Mouse (Mus musculus) lung, embryonic 14.5 days (tissue): ENCODE measurements around the gene Zfp335. TPM values are rescaled to one million over a fixed set of nuclear protein-coding genes. Genes with fewer than 3 reads are reported as not detected.

Source experiments
- ATAC-seq: fragments of 200-750 bp; cut with Nextera tagmentation; 2 replicates; pipeline ENCODE4 v1.8.0; 2017; ENCODE audit warnings: mild to moderate bottlenecking, moderate TSS enrichment, moderate library complexity; ENCODE audit not compliant: insufficient read depth
- DNase-seq: peaks from one replicate; pipeline ENCODE4 v3.0.0-alpha.2; 2015
- H3K27ac ChIP-seq: fragments of 300-500 bp; sonication (generic); 2 replicates; pipeline ENCODE4 v1.5.1; 2014; ENCODE audit warnings: low read depth, mild to moderate bottlenecking, moderate library complexity
- H3K27me3 ChIP-seq: fragments of 300-500 bp; sonication (generic); 2 replicates; pipeline ENCODE4 v1.6.1; 2014; ENCODE audit warnings: low read length, control low read depth; ENCODE audit not compliant: insufficient read depth
- H3K36me3 ChIP-seq: fragments of 300-500 bp; sonication (generic); 2 replicates; pipeline ENCODE4 v1.6.1; 2014; ENCODE audit warnings: control low read depth; ENCODE audit not compliant: insufficient read depth
- H3K4me1 ChIP-seq: fragments of 300-500 bp; sonication (generic); 2 replicates; pipeline ENCODE4 v1.6.1; 2014; ENCODE audit warnings: antibody characterized with exemption, control low read depth; ENCODE audit not compliant: insufficient read depth
- H3K4me2 ChIP-seq: fragments of 300-500 bp; sonication (generic); 2 replicates; pipeline ENCODE4 v1.6.1; 2014; ENCODE audit warnings: mild to moderate bottlenecking
- H3K4me3 ChIP-seq: fragments of 300-500 bp; sonication (generic); 2 replicates; pipeline ENCODE4 v1.5.1; 2014; ENCODE audit warnings: low read depth, low read length
- H3K9ac ChIP-seq: fragments of 300-500 bp; sonication (generic); 2 replicates; pipeline ENCODE4 v1.6.1; 2014
- H3K9me3 ChIP-seq: fragments of 300-500 bp; sonication (generic); 2 replicates; pipeline ENCODE4 v1.6.1; 2016; ENCODE audit warnings: low read depth, low read length, control low read depth
- CTCF ChIP-seq: IDR thresholded peaks from 2 replicates; pipeline ENCODE4 v1.5.1; 2016; ENCODE audit warnings: antibody characterized with exemption, low read depth
- WGBS: fragments of 180-500 bp; shearing (Covaris S2); extraction: QIAGEN DNeasy Blood & Tissue Kit; methylation state at CpG from one replicate; pipeline ENCODE4 v1.1.7; 2014; 5-methylcytosine and 5-hydroxymethylcytosine counted together
- polyA plus RNA-seq: library from polyadenylated mRNA; unstranded; fragments of >200 nt; fragmentation: Nextera tagmentation; extraction: Ambion mirVana; gene quantifications from 2 replicates; pipeline ENCODE4 v1.2.1, GENCODE M21; 2014

Gene Zfp335
- polyA plus RNA-seq, 1 experiment from 2014 or later = 15.8 TPM

- no peaks in the 10 kb centered on the region for H3K4me1 ChIP-seq
- 32% methylated on average over 13 of the region's 13 CpGs for WGBS
- H3K36me3 ChIP-seq = no peaks in the 10 kb centered on the region
- no peak overlapping the region for H3K9ac ChIP-seq
- TF ChIP-seq CTCF = peak; percentile 18; the same call in 1 of the 2 replicates
- no peak overlapping the region for H3K27ac ChIP-seq
- ATAC-seq (no peak), DNase-seq (no peak)
- peaks cover 70% of the 10 kb centered on the region for H3K27me3 ChIP-seq
- no peak overlapping the region for H3K4me3 ChIP-seq
- no peak overlapping the region for H3K4me2 ChIP-seq
- H3K9me3 ChIP-seq = no peaks in the 10 kb centered on the region
These were observed 40.9 kb upstream of the Zfp335 start for GRCm38 (mm10) chr2:164952448-164952847.

GRCm38 (mm10) chr2:164951745-164952144 lies 40.2 kb upstream of the Zfp335 start:
- no peak overlapping the region for H3K9ac ChIP-seq
- no peaks in the 10 kb centered on the region for H3K4me1 ChIP-seq
- 78% methylated on average over 4 of the region's 4 CpGs for WGBS
- no peaks in the 10 kb centered on the region for H3K9me3 ChIP-seq
- ATAC-seq = no peak
- no peak overlapping the region for H3K4me3 ChIP-seq
- no peak overlapping the region for H3K4me2 ChIP-seq
- H3K27me3 ChIP-seq = peaks cover 77% of the 10 kb centered on the region
- H3K36me3 ChIP-seq = no peaks in the 10 kb centered on the region
- H3K27ac ChIP-seq = no peak overlapping the region
- DNase-seq = no peak
- TF ChIP-seq CTCF = peak; percentile 49

GRCm38 (mm10) chr2:164950501-164950900 lies 38.9 kb upstream of the Zfp335 start:
- peak; percentile 49 for TF ChIP-seq CTCF
- DNase-seq (peak; percentile 28), ATAC-seq (no peak)
- 27% methylated on average over 13 of the region's 13 CpGs for WGBS
- Histone ChIP-seq H3K4me2 (no peak overlapping the region), H3K36me3 (no peaks in the 10 kb centered on the region), H3K4me1 (no peaks in the 10 kb centered on the region), H3K9ac (no peak overlapping the region), H3K27ac (no peak overlapping the region), H3K9me3 (no peaks in the 10 kb centered on the region), H3K4me3 (no peak overlapping the region), H3K27me3 (peaks cover 79% of the 10 kb centered on the region)

- H3K27me3 ChIP-seq = peaks cover 75% of the 10 kb centered on the region
- DNase-seq (no peak), ATAC-seq (no peak)
- H3K9ac ChIP-seq = no peak overlapping the region; the same call in 1 of the 2 replicates
- no peaks in the 10 kb centered on the region for H3K9me3 ChIP-seq
- no peaks in the 10 kb centered on the region for H3K36me3 ChIP-seq
- peak overlapping the region; percentile 41; the same call in 1 of the 2 replicates for H3K4me2 ChIP-seq
- H3K4me1 ChIP-seq = no peaks in the 10 kb centered on the region
- TF ChIP-seq CTCF = no peak
- H3K27ac ChIP-seq = no peak overlapping the region
- 7% methylated on average over 25 of the region's 25 CpGs for WGBS
- peak overlapping the region; percentile 17 for H3K4me3 ChIP-seq
These were observed 37.4 kb upstream of the Zfp335 start for GRCm38 (mm10) chr2:164948962-164949361.

GRCm38 (mm10) chr2:164947930-164948329 lies 36.4 kb upstream of the Zfp335 start:
- H3K9ac ChIP-seq = no peak overlapping the region
- 13% methylated on average over 6 of the region's 7 CpGs for WGBS
- H3K9me3 ChIP-seq = no peaks in the 10 kb centered on the region
- H3K36me3 ChIP-seq = no peaks in the 10 kb centered on the region
- H3K4me3 ChIP-seq = no peak overlapping the region
- DNase-seq (no peak), ATAC-seq (no peak)
- H3K4me1 ChIP-seq = no peaks in the 10 kb centered on the region; the same call in 1 of the 2 replicates
- TF ChIP-seq CTCF = no peak
- no peak overlapping the region for H3K4me2 ChIP-seq
- peaks cover 67% of the 10 kb centered on the region for H3K27me3 ChIP-seq
- H3K27ac ChIP-seq = no peak overlapping the region

GRCm38 (mm10) chr2:164947506-164947905 lies 35.9 kb upstream of the Zfp335 start:
- H3K27ac ChIP-seq = no peak overlapping the region
- no peak overlapping the region for H3K9ac ChIP-seq
- no peaks in the 10 kb centered on the region for H3K9me3 ChIP-seq
- 28% methylated on average over 4 of the region's 4 CpGs for WGBS
- H3K4me3 ChIP-seq = no peak overlapping the region
- DNase-seq (no peak), ATAC-seq (no peak)
- peaks cover 63% of the 10 kb centered on the region for H3K27me3 ChIP-seq
- no peaks in the 10 kb centered on the region; the same call in 1 of the 2 replicates for H3K4me1 ChIP-seq
- no peak overlapping the region for H3K4me2 ChIP-seq
- no peaks in the 10 kb centered on the region for H3K36me3 ChIP-seq
- TF ChIP-seq CTCF = no peak

- H3K4me1 ChIP-seq = peaks cover 2% of the 10 kb centered on the region
- no peak for TF ChIP-seq CTCF
- H3K4me2 ChIP-seq = no peak overlapping the region
- DNase-seq (no peak), ATAC-seq (no peak)
- no peaks in the 10 kb centered on the region for H3K36me3 ChIP-seq
- H3K4me3 ChIP-seq = no peak overlapping the region
- H3K9ac ChIP-seq = no peak overlapping the region
- WGBS = 17% methylated on average over 5 of the region's 5 CpGs
- no peaks in the 10 kb centered on the region for H3K9me3 ChIP-seq
- H3K27ac ChIP-seq = no peak overlapping the region
- peaks cover 47% of the 10 kb centered on the region for H3K27me3 ChIP-seq
These were observed 31.2 kb upstream of the Zfp335 start for GRCm38 (mm10) chr2:164942692-164943290.
